Mouse (Mus musculus) left cerebral cortex, adult 18-20 months (tissue): ENCODE data around the gene Fmo2. TPM values are rescaled to one million over a fixed set of nuclear protein-coding genes. Genes with fewer than 3 reads are reported as not detected.
A peak's percentile ranks its signal among the peaks of the same experiment; 100 is the strongest.

Source experiments
- DNase-seq, 2 experiments: peaks; one replicate each; pipeline ENCODE4 v3.0.0; 2021 to 2022; ENCODE audit warnings: low spot score in 2 of 2, mixed read lengths in 1 of 2
- total RNA-seq, 2 experiments: library from RNA; stranded (reverse); gene quantifications; 2 replicates each; pipeline ENCODE4 v1.2.3; 2021

Gene Fmo2
- total RNA-seq, 2 experiments from 2014 or later, result 3.8 to 4.0 TPM

DNA sequence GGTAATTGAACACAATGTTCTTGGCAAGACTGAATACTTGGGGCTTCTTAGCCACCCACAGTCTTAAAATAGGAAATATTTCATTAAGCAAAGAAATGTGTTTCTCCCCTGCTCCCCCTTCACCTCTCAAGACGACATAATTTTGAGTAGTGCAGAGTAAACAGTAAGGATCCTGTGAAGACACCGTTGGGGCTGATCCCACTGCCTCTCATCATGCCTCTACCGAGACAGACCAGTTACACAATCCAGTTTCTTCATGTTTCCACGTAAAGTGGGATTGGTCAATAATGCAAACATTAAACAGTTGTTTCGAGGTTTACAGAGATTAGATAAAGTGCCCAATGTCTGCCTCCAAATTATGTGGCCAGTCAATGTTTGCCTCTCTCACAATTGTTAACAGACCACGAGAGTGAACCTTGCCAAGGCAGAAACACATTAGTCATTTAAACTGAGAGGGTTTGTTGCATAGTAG lies 6.5 kb downstream of the Fmo2 start:
- DNase-seq, result no peak

DNA sequence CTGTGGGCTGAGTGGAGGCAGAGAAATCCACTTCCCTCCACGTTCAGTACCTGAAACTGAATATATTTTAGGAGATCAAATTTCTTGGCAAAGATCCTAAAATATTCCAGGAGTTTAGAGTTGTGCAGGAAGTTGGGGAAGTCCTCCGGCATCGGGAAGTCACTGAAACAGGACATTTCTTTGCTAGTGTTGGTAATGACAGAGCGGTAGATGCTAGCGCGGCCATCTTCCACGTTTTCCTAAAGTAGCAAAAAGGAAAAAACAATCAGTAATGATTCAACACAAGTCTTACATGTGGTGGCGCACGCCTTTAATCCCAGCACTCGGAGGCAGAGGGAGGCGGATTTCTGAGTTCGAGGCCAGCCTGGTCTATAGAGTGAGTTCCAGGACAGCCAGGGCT lies 9.9 kb downstream of the Fmo2 start:
- DNase-seq, result no peak

DNA sequence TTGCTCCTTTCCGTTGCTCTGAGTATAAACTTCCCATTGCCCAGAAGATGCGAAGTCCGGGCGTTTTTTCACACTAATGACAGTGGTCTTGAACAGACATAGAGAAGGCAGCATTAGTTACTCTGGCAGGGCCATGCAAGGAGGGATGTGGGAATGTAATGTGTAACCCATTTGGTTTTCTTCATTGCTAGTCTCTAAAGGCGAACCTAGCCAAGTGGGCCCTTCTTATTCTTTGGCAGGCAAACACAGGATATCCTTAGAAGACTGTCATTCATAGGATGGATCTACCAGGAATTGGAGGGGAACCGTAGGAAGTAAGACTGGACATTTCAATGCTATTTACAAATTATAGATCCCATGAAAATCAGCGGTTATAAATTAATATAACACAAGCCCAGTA lies 10.9 kb downstream of the Fmo2 start:
- DNase-seq, result no peak

DNA sequence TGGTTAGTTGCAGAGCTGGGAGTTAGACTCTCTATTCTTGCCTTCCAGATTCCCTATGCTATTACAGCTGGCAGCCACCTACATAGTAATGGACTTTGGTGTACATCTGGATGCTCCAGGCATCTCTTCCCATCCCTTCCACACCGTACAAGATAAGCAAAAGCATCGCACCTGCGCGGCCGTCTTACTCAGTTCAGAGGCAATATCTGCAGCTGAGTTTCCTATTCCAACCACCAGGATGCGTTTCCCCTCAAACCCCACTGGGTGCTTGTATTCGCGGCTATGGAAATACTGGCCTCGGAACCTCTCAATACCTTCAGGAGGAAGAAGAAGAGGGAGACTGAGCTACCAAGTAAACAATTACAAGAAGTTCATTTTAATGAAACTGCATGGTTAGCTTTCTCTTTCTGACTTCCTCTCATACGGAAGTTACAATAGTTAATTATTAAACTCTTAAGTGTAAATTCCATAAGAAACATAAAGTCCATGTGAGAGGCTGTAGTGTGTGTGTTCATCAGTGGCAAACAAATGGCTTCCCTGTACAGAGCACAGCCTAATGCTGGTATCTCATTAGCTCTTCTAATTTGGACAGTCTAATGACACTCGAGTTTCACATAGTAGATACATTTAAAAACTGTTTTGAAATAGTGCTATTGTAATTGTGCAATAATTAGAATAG lies 12.2 kb downstream of the Fmo2 start:
- DNase-seq, result no peak

DNA sequence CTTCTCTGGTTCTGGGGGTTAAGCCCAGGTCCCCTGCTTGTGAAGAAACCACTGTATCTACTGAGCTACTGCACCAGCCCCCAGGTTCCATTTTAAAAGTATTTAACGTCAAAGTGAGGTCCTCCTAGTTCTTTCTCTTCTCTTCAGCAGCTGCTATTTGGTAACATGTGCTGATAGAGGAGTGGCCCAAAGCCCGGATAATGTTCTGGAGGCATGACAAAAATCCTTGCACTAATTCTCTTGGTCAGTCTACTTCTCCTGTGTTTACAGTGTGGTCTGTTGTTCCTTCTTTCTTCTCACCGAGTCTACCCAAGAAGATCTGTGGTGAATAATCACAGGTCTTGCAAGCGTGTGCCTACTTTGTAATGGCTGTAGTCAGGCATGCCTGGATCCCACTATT lies 15.8 kb downstream of the Fmo2 start:
- DNase-seq, result no peak

DNA sequence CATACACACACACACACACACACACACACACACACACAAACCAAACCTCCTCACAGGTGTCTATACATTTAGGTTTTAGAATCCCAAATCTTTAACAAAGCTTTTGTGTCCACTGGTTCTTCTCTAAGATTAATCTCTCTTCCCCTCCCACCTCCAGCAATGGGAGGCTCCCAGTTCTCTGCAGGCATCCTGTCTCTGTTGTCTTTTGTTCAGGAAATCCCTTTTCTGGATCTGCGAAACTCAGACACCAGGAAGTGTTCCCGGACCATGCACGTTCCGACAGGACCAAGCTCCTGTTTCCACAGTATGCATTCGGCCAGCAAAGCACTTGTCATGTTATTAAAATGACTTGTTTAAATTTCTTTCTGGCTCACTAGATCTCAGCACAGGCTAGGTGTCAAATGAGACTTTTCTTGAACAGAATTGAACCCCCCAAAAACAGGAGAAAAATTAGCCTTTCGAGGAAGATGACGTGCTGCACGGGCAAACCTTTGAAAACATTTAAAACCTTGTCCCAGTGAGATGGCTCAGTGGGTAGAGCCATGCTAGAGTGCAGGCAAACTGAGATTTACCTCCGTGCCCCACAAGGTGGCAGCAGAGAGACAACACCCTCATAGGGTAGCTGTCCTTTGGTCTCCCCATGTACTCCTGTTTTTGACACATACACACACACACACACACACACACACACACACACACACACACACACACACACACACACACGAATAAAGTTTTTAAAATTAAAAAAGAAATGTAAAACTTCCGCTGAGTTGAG lies 18.7 kb downstream of the Fmo2 start:
- DNase-seq, result peak; percentile 39 to 66

DNA sequence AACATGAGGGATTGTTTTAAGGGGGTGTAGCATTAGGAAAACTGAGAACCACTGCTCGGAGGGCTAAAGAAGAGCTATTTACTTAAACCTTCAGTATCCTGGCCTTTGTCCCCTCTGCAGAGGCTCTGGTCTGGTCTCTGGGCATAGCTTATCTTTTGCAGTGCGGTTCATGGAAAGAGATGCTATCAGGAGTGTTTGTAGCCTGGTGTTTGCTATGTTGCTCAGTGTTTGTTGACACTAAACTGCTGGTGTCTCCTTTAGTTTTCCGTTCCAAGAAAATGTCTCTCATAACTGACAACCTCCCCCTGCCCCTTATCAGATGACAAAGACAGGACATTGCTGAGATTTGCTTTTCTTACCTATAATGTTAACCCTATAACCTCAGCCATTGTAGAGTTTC lies 23.4 kb downstream of the Fmo2 start:
- DNase-seq, result no peak

DNA sequence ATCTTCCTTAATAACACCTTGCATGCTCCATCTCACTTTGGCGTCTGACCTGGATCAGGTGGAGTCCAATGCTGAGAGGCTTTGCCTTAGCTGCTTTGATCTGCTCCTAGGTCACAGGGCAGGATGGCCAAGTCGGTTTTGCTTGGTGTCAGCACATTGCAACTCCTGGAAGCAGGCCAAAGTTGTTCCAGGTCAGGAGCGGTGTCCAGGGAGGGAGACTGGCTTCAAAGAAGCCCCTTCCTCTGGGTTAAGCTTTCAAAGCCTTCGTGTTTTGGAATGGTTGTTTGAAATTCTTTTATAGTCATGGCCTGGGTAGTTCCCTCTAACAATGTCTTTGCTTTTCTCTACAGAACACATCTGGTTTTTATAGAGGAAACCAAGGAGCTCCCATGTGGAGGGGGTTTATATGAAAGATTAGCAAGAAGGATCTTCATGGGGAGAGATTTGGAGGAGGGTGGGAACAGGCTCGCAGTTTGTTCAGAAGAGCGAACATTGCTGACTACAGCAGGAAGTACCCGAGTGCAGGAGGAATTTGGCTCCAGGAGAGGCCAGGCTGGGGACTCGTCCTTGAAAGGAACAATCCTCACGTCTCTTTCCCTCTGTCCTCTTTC lies 26.7 kb downstream of the Fmo2 start:
- DNase-seq, result no peak

DNA sequence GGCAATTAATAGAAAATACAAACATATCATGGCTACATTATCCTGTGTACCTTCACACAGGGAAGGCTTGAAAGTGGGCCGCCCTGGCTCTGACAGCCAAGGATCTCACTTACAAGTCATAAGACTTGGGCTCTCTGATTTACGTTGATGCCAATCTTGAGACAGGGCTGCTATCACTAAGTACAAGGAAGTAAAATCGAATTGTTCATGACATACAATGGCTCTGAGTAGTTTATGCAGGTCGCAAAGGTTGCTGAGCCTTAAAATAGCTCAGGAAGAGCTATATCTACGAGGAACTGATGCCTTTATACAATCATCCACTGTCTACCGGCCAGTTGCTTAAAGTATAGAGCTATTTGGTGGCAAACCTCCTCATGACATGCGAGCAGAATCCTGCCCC lies 27.5 kb downstream of the Fmo2 start:
- no peak for DNase-seq

DNA sequence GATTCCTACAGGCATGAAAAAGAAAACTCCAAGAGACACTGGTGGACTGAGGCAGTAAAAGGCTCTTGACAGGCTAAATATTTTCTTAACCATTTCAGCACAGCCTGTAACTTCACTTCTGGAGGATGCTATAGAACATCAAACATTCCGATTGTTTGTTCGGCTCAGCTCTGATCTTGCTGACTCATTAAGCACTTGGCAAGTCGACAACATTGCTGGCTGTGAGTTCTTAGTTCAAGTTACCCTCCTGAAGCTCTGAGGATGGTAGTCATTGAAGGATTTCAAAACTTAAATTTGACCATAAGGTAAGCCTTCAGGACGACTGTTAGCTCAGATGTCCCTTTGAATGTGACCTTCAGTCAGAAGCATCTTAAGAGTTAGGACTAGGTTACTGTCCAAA lies 31.1 kb downstream of the Fmo2 start:
- no peak for DNase-seq

DNA sequence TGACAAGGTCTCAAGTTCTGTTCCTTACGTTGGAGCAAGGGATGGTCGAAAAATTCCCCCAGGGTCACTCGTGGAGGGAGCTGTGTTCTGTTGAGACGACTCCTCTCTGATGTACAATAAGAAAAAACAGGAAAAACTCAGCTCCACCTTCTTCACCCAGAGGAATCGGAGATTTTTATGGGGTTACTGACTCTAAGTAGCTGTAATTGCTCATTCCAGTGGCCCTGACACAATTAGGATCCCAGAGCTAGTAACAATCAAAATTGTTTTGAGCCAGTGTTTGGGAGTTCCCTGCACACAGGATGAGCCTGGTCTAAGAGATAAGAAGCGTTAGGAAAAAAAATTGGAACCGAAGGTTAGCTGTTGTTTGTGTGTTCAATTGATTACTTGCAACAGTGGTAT lies 32.2 kb downstream of the Fmo2 start, which contains the start of gene Fmo1:
TSS of gene Fmo1 (minus strand) at position 331 of the 402 bp plus-strand sequence.
- DNase-seq, result no peak

DNA sequence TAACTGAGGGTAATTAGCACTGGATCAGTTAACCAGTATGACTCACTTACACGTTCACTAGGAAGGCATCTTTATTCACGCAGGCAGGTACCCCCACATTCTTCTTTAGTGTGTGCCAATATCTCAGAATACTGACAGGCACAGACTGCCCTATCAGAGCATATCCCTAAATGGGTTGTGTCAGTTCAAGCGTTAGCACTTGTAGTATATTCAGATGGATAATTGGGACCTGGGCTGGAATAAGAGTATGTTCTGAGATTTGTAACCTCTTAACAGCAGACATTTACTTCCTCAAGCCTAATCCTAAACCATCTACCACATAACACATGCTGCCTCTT lies 33.1 kb downstream of the Fmo2 start:
- no peak for DNase-seq

DNA sequence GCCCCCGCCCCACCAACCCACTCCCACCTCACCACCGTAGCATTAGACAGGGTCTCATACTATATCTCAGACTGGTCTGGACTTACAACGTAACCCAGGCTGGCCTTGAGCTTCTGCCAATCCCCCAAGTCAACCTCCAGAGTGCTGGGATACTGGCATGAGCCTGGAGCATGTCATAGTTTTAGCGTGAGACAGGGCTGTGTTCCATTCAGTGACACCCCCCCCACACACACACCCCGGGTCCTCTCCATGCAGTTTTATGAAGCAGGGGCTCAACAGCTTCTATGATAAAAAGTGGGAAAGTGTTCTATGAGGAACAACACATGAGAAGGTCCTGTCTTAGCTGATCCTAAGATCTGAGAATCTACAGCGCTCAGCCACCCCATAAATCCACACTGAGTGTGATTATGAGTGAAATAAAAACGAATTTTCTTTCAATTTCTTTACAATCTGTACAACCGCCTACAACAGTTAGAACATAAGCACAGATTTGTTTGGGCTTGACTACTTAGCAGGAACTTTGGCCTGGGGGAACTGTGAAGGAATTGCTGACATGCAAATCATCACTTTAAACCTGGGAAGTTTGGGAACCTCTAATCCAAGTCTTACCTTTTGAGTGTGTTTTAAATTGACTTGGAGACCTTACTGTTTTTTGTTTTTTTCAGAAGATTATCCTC lies 33.6 kb downstream of the Fmo2 start:
- DNase-seq, result no peak

DNA sequence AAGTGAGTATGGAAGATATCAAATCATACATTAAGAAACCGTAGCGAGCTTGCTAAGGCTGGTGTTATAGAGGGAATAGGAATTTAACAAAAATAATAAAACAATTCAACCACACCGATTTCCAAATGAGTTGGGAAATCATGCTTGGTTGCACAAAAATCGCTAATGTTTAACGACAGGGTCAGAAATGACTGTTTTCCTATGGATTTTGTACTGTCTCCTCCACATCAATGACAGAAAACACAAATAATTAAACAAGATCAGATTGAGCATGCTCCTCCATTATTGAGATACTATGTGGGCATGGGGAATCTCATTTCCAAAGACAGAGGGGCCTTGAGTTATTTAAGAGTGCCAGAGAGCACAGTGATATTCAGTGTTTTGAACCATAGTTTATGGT lies 34.2 kb downstream of the Fmo2 start:
- no peak for DNase-seq

DNA sequence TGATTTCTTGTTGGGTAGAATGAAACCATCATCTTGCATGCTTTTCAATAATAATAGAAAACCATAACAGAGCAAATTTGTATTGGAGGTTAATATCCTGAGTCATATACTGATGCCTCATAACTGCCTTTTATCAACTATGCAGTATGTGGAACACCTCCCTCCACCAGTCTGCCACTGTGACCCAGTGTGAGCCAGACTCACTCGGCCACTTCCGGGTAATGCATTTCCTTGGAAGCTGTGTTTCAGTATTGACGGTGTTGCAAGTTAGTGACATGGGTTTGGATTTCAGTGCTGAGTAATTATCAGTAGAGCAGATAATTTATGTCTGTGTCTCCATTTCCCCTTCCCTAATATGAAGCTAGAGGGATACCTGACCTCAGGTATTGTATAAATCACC lies 34.9 kb downstream of the Fmo2 start:
- no peak for DNase-seq

DNA sequence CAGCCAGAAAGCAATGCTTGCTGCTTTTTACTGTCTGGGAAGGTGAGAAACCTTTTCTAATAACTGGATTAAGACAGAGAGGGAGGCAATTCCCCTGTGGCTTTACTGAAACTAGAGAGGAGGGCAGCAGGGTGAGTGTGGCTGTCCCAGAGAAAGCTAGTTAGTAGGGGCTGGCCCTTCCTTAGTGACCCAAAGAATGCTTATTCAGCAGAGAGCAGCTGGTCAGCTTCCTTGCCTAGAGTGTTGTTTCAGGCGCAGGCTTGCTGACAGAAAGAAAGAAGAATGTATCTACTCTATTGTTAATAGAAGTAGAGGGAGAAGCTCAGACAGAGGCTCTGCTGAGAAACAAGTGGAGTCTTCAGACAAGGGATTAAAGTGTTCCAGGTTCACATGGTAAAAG lies 36.2 kb downstream of the Fmo2 start:
- DNase-seq, result no peak

DNA sequence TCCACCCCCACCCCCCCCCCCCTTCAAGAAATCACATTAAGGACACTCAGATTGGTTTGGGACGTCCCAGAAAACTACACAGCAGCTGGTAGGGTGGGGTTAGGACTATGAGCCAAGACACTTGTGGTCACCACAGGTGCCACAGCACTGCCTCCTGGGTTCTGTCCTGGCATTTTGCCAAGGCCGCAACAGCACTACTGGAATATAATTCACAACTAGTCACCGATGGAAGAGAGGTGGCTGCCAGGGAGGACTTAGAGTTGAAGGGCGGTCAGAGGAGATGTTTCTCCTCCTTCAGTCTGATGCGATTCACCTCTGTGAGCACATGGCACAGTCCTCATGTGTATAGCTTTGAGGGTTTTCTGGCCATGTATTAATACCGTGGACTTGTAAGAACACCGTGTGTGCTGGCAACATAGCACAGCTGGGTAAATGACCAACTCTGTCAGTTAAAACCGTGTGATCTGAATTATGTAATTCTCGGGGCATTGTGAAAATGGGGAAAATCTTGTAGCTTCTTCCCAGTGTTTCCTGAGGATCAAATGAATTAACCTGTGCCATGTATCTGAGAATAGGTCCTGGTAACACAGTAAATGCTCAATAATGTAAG lies 38.4 kb downstream of the Fmo2 start:
- DNase-seq, result no peak

DNA sequence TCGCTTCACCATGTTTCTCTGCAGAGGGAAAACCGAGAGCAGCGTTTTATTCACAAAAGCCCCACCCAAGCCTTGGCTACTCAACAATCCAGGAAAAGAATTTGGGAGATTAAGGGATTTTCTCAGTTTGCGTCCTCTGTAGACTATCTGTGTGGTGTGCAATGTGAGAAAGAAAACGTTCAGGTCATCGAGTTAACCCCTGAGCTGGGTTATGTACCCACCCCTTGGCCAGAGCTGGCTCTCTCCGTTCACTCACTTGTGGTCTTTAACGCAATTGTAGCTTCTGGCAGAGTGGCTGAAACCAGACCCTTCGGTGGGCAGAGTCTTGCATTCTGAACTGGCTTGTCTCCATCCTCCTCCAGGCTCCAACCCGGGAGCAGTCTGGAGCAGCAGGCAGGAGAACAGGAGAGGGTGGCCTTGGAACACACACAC lies 39.0 kb downstream of the Fmo2 start:
- DNase-seq, result no peak

DNA sequence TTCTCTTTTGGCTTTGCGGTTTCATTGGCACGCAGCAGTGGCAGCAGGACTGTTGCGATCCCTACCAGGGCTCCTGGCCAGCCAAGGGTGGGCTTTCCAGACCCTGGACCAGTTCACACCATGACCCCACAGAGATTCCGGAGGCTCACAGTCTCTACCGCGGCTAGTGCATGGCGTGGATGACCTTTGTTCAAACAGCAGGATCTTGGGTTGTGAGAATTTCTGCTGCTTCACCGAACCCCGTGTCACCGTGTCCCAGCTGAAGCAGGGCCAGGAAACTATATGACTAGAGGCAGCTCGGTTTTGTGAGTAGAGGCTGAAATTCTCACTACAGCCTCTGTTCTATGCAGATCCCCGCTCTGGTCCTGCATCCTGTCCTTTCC lies 39.8 kb downstream of the Fmo2 start:
- peak in 1 of 2 experiments; percentile 2 for DNase-seq

DNA sequence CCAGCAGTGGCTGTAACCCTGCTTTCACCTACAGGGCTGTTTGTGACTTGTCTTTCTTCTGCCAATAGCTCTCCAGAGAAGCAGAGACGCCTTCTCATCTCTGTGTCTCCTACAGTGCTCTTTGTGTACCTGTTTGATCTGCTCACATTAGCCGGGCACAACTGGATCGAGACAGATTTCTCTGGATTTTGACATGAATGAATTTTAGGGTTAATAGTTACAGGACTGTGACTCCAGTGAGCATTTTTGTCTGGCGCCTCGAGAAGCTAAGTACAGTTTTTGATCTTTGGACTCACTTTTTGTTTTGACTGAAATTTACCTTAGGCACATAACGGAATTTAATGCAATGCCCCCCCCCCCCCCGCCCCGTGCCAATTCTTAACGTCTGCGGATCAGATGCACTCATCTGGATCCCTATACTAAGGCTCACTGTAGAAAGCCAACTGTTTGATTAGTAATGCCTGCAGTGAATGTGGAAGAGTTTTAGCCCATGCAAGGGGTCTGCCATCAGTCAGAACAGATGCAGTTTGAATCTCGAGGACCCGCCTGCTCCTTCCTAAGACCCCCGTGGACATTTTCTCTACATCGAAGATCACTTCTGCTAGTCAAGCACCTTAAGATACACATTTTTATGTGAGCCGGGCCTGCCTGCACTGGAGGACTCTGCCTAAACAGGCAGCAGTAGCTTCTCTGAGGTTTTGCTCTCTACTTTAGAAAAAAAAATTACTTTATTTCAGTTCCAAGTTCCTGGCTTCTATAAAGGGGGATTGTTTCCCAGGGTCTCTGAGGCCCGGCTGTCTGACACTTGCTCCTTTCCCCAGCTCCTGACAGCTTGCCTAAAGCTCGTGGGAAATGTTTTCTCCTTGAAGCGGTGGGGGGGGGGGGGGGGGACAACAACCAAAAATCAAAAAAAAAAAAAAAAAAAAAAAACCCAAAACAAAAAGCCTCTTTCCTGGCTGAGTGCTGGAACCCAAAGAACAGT lies 40.5 kb downstream of the Fmo2 start:
- no peak for DNase-seq
